Mouse (Mus musculus) MEL (cell line): ENCODE results near the gene Ubap1. TPM values are rescaled to one million over a fixed set of nuclear protein-coding genes. Genes with fewer than 3 reads are reported as not detected.

Experiments used
- DNase-seq: peaks from one replicate; pipeline ENCODE4 v3.0.0; 2011; ENCODE audit warnings: low read depth, low spot score
- H3K27ac ChIP-seq: 2 replicates; pipeline ENCODE4 v1.5.1; 2012; ENCODE audit warnings: low read depth, mild to moderate bottlenecking, control low read depth, low read length, moderate library complexity; ENCODE audit not compliant: control insufficient read depth
- H3K27me3 ChIP-seq, 2 experiments: fragments of 150-350 bp in 1 of 2; sonication (generic) in 1 of 2; 2 replicates each; pipeline ENCODE4 v1.6.1; 2012; ENCODE audit warnings: low read length in 2 of 2, mild to moderate bottlenecking in 2 of 2, improper control_type of control experiment in 1 of 2, moderate library complexity in 1 of 2; ENCODE audit not compliant: insufficient read depth in 2 of 2, control insufficient read depth in 1 of 2
- H3K36me3 ChIP-seq, 2 experiments: 2 replicates each; pipeline ENCODE4 v1.6.1; 2012 to 2014; ENCODE audit warnings: low read length in 2 of 2, improper control_type of control experiment in 1 of 2, inconsistent platforms in 1 of 2, mild to moderate bottlenecking in 1 of 2; ENCODE audit not compliant: insufficient read depth in 2 of 2, control insufficient read depth in 1 of 2
- H3K4me1 ChIP-seq, 2 experiments: fragments of 150-350 bp in 1 of 2; sonication (generic) in 1 of 2; 2 replicates each; pipeline ENCODE4 v1.6.1; 2012; ENCODE audit warnings: low read length in 2 of 2, improper control_type of control experiment in 1 of 2, mild to moderate bottlenecking in 1 of 2; ENCODE audit not compliant: insufficient read depth in 2 of 2, control insufficient read depth in 1 of 2
- H3K4me3 ChIP-seq, 2 experiments: fragments of 150-350 bp in 1 of 2; sonication (generic) in 1 of 2; 2 replicates each; pipeline ENCODE4 v1.5.1; 2012; ENCODE audit warnings: low read depth in 2 of 2, low read length in 2 of 2, mild to moderate bottlenecking in 2 of 2, moderate library complexity in 2 of 2, control low read depth in 1 of 2, improper control_type of control experiment in 1 of 2; ENCODE audit not compliant: control insufficient read depth in 1 of 2, insufficient read depth in 1 of 2
- H3K79me2 ChIP-seq: 2 replicates; pipeline ENCODE4 v1.6.1; 2012; ENCODE audit warnings: mild to moderate bottlenecking, low read length, moderate library complexity; ENCODE audit not compliant: control insufficient read depth, poor library complexity, insufficient read depth
- H3K9ac ChIP-seq: 2 replicates; pipeline ENCODE4 v1.6.1; 2012; ENCODE audit warnings: low read depth, mild to moderate bottlenecking, control low read depth, low read length, moderate library complexity; ENCODE audit not compliant: control insufficient read depth, poor library complexity, severe bottlenecking
- H3K9me3 ChIP-seq: fragments of 150-350 bp; sonication (generic); replicated peaks from 2 replicates; pipeline ENCODE4 v1.6.1; 2012; ENCODE audit warnings: mild to moderate bottlenecking, low read length, improper control_type of control experiment, moderate library complexity; ENCODE audit not compliant: insufficient read depth
- CHD1 ChIP-seq: IDR thresholded peaks from 2 replicates; pipeline ENCODE4 v1.6.1; 2012; ENCODE audit warnings: low read depth, mild to moderate bottlenecking, inconsistent platforms, low read length, improper control_type of control experiment
- EP300 ChIP-seq, 2 experiments: IDR thresholded peaks; 2 replicates each; pipeline ENCODE4 v1.6.1; 2011; ENCODE audit warnings: improper control_type of control experiment in 2 of 2, low read length in 2 of 2, low read depth in 1 of 2, mild to moderate bottlenecking in 1 of 2
- ETS1 ChIP-seq: IDR thresholded peaks from 2 replicates; pipeline ENCODE4 v1.6.1; 2012; ENCODE audit warnings: low read depth, mild to moderate bottlenecking, inconsistent platforms, low read length, improper control_type of control experiment, moderate library complexity
- GABPA ChIP-seq: IDR thresholded peaks from 2 replicates; pipeline ENCODE4 v1.6.1; 2012; ENCODE audit warnings: low read depth, mild to moderate bottlenecking, inconsistent platforms, low read length, improper control_type of control experiment, moderate library complexity
- GATA1 ChIP-seq: IDR thresholded peaks from 2 replicates; pipeline ENCODE4 v1.6.1; 2011; ENCODE audit warnings: low read depth, low read length, improper control_type of control experiment
- HCFC1 ChIP-seq: IDR thresholded peaks from 2 replicates; pipeline ENCODE4 v1.6.1; 2012; ENCODE audit warnings: low read depth, mild to moderate bottlenecking, inconsistent platforms, low read length, improper control_type of control experiment, moderate library complexity
- JUND ChIP-seq: IDR thresholded peaks from 2 replicates; pipeline ENCODE4 v1.6.1; 2011; ENCODE audit warnings: low read depth, mild to moderate bottlenecking, improper control_type of control experiment, low read length
- MAFK ChIP-seq: IDR thresholded peaks from 2 replicates; pipeline ENCODE4 v1.6.1; 2011; ENCODE audit warnings: low read depth, mild to moderate bottlenecking, low read length, improper control_type of control experiment, borderline replicate concordance
- MAX ChIP-seq: IDR thresholded peaks from 2 replicates; pipeline ENCODE4 v1.6.1; 2011; ENCODE audit warnings: low read length, improper control_type of control experiment
- MAZ ChIP-seq: IDR thresholded peaks from 2 replicates; pipeline ENCODE4 v1.6.1; 2012; ENCODE audit warnings: low read depth, mild to moderate bottlenecking, inconsistent platforms, low read length, improper control_type of control experiment
- MYB ChIP-seq: IDR thresholded peaks from 2 replicates; pipeline ENCODE4 v1.6.1; 2011; ENCODE audit warnings: mild to moderate bottlenecking, low read depth, low read length, improper control_type of control experiment
- MYC ChIP-seq: IDR thresholded peaks from 2 replicates; pipeline ENCODE4 v1.6.1; 2011; ENCODE audit warnings: low read depth, mild to moderate bottlenecking, low read length, improper control_type of control experiment, moderate library complexity
- NELFE ChIP-seq: IDR thresholded peaks from 2 replicates; pipeline ENCODE4 v1.6.1; 2011; ENCODE audit warnings: low read depth, low read length, improper control_type of control experiment
- NRF1 ChIP-seq: IDR thresholded peaks from 2 replicates; pipeline ENCODE4 v1.6.1; 2014; ENCODE audit warnings: low read depth, mild to moderate bottlenecking, inconsistent platforms, low read length, improper control_type of control experiment, moderate library complexity; ENCODE audit not compliant: poor library complexity, insufficient read depth, severe bottlenecking
- RCOR1 ChIP-seq: IDR thresholded peaks from 2 replicates; pipeline ENCODE4 v1.6.1; 2012; ENCODE audit warnings: low read depth, mild to moderate bottlenecking, inconsistent platforms, low read length, improper control_type of control experiment
- SIN3A ChIP-seq: IDR thresholded peaks from 2 replicates; pipeline ENCODE4 v1.6.1; 2012; ENCODE audit warnings: low read length, improper control_type of control experiment, inconsistent platforms
- TAL1 ChIP-seq: IDR thresholded peaks from 2 replicates; pipeline ENCODE4 v1.6.1; 2012; ENCODE audit warnings: mild to moderate bottlenecking, inconsistent platforms, low read length, moderate library complexity, mixed read lengths
- TBP ChIP-seq: IDR thresholded peaks from 2 replicates; pipeline ENCODE4 v1.8.0; 2011; ENCODE audit warnings: low read depth, low read length, improper control_type of control experiment
- TCF12 ChIP-seq: IDR thresholded peaks from 2 replicates; pipeline ENCODE4 v1.6.1; 2014; ENCODE audit warnings: low read depth, mild to moderate bottlenecking, inconsistent platforms, low read length, improper control_type of control experiment, moderate library complexity
- USF1 ChIP-seq: IDR thresholded peaks from 2 replicates; pipeline ENCODE4 v1.6.1; 2014; ENCODE audit warnings: low read depth, mild to moderate bottlenecking, inconsistent platforms, low read length, improper control_type of control experiment, moderate library complexity
- USF2 ChIP-seq, 2 experiments: IDR thresholded peaks; 2 replicates each; pipeline ENCODE4 v1.6.1; 2011 to 2012; ENCODE audit warnings: improper control_type of control experiment in 2 of 2, low read length in 2 of 2, borderline replicate concordance in 1 of 2, inconsistent platforms in 1 of 2, low read depth in 1 of 2, mild to moderate bottlenecking in 1 of 2; ENCODE audit not compliant: insufficient read depth in 1 of 2
- ZMIZ1 ChIP-seq: IDR thresholded peaks from 2 replicates; pipeline ENCODE4 v1.6.1; 2012; ENCODE audit warnings: low read depth, mild to moderate bottlenecking, inconsistent platforms, low read length, improper control_type of control experiment, moderate library complexity
- polyA plus RNA-seq, 2 experiments: library from polyadenylated mRNA; stranded (reverse) in 1 of 2; unstranded in 1 of 2; fragments of >175 nt in 1 of 2; fragments of >200 nt in 1 of 2; gene quantifications; 2 replicates each; pipeline versions ENCODE4 v1.2.1 to v1.2.4; 2012; ENCODE audit warnings: low replicate concordance in 2 of 2, low read depth in 1 of 2; ENCODE audit not compliant: insufficient read length in 2 of 2, insufficient read depth in 1 of 2, missing spikeins in 1 of 2
- total RNA-seq: library from RNA; depleted of rRNA; stranded (reverse); fragments of 300-350 nt; gene quantifications from 2 replicates; pipeline ENCODE4 v1.2.3, GENCODE M21; 2012

Ubap1 gene
- total and polyA plus RNA-seq, 3 experiments: 9.1 to 15.7 TPM; not detected in 1

DNA sequence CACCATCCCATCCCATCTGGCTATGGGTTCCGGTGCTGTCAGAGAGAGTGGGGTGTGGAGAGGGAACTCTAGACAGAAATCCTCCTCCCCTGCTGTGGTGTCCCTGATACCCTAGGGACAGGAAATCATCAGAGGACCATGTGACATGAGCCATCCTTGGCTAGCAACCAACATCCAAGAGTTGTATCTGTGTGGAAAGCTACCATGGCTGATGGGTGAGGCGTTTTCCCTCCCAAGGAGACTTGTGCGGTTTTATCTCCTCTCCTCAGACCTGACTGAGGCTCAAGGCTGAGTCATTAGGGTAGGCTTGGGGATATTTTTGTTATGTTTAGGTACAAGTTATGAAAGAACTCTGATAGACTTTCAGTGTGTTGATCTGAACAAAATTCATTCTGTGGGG lies 17.7 kb upstream of the Ubap1 start:
- DNase-seq: peak; percentile 97
- peaks cover 0 to 16% of the 10 kb centered on the region in 2 experiments; a peak in 2 of 4 replicates for H3K36me3 ChIP-seq
- H3K79me2 ChIP-seq: no peaks in the 10 kb centered on the region
- H3K4me3 ChIP-seq: peak overlapping the region in 1 of 2 experiments; percentile 23; a peak in 1 of 4 replicates
- TF ChIP-seq TAL1 (peak; percentile 95), GABPA (no peak), NELFE (no peak), EP300 (IDR thresholded peaks at IDR 0.05; ENCODE audit: low read depth in 1 of 2, low read length in 2 of 2) (peak; percentile 89 to 91), MAFK (0 out of 2 replicates have a peak, but pooled peaks have one; percentile 29), USF1 (peak; percentile 92), TBP (0 out of 2 replicates have a peak, but pooled peaks have one; percentile 36), GATA1 (peak; percentile 91), JUND (peak; percentile 68; the same call in 1 of the 2 replicates), RCOR1 (peak; percentile 93; the same call in 1 of the 2 replicates), HCFC1 (peak; percentile 15; the same call in 1 of the 2 replicates), ETS1 (peak; percentile 88), MAZ (0 out of 2 replicates have a peak, but pooled peaks have one; percentile 23), USF2 (IDR thresholded peaks at IDR 0.05; ENCODE audit: borderline replicate concordance in 1 of 2, insufficient read depth in 1 of 2, low read depth in 1 of 2, low read length in 2 of 2) (peak in 1 of 2 experiments; percentile 50; a peak in 1 of 4 replicates), MAX (peak; percentile 90), TCF12 (peak; percentile 89), CHD1 (no peak), SIN3A (peak; percentile 74), ZMIZ1 (no peak), NRF1 (no peak), MYB (no peak), MYC (peak; percentile 69)
- H3K27ac ChIP-seq: peak overlapping the region; percentile 68
- no peaks in the 10 kb centered on the region for H3K27me3 ChIP-seq
- no peaks in the 10 kb centered on the region for H3K9me3 ChIP-seq
- H3K9ac ChIP-seq: 0 out of 2 replicates have a peak overlapping the region, but pooled peaks have one; percentile 4
- peaks cover 10 to 15% of the 10 kb centered on the region in 2 experiments for H3K4me1 ChIP-seq
